Mouse (Mus musculus): ENCODE measurements around the gene Cideb.

The Cideb gene

GRCm38 (mm10) chr14:55763166-55763565 lies 4.9 kb upstream of the Cideb start:
- DNase-seq (ENCODE audit: low spot score): no peak

DNA sequence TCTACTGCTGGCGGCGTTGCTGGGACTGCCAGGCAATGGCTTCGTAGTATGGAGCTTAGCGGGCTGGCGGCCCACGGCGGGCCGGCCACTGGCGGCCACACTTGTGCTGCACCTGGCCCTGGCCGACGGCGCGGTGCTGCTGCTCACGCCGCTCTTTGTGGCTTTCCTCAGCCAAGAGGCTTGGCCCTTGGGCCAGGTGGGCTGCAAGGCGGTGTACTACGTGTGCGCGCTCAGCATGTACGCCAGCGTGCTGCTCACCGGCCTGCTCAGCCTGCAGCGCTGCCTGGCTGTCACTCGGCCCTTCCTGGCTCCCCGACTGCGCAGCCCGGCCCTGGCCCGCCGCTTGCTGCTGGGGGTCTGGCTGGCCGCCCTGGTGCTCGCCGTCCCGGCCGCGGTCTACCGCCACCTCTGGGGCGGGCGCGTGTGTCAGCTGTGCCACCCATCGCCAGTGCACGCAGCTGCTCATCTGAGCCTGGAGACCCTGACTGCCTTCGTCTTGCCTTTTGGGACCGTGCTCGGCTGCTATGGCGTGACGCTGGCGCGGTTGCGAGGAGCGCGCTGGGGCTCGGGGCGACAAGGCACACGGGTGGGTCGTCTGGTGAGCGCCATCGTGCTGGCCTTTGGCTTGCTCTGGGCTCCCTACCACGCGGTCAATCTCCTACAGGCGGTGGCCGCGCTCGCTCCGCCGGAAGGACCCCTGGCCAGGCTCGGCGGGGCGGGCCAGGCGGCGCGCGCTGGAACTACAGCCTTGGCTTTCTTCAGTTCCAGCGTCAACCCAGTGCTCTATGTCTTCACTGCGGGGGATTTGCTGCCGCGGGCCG lies 4.0 kb upstream of the Cideb start:
- DNase-seq (ENCODE audit: low spot score): no peak

DNA sequence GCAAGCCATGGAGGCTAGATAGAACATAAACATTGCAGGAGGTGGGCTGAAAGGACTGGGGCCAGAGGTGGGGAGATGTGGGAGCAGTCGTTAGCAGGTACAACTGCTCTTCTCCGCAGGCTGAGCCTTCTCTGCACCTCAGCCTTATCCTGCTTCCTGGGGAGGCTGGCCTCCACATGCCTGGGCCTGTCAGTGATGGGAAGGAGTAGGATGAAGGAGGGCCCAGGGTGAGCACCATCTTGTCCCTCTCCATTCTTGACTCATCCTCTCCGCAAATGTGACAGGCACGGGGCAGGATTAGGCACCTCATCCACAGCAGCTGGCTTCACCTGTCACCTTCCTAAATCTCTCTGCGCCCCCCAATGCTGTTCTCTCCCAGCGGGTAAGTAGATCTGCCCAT lies 2.9 kb upstream of the Cideb start, which contains the start of gene Ltb4r2:
Gene Ltb4r2 (plus strand): TSS at position 266 of the 400 bp plus-strand sequence.
- DNase-seq (ENCODE audit: low spot score): no peak

- DNase-seq (ENCODE audit: low spot score): peak; percentile 84
Observed at GRCm38 (mm10) chr14:55760156-55760555, 1.9 kb upstream of the Cideb start.

- no peak for DNase-seq (ENCODE audit: low spot score)
Observed at GRCm38 (mm10) chr14:55757566-55757965, 692 bp downstream of the Cideb start.

DNA sequence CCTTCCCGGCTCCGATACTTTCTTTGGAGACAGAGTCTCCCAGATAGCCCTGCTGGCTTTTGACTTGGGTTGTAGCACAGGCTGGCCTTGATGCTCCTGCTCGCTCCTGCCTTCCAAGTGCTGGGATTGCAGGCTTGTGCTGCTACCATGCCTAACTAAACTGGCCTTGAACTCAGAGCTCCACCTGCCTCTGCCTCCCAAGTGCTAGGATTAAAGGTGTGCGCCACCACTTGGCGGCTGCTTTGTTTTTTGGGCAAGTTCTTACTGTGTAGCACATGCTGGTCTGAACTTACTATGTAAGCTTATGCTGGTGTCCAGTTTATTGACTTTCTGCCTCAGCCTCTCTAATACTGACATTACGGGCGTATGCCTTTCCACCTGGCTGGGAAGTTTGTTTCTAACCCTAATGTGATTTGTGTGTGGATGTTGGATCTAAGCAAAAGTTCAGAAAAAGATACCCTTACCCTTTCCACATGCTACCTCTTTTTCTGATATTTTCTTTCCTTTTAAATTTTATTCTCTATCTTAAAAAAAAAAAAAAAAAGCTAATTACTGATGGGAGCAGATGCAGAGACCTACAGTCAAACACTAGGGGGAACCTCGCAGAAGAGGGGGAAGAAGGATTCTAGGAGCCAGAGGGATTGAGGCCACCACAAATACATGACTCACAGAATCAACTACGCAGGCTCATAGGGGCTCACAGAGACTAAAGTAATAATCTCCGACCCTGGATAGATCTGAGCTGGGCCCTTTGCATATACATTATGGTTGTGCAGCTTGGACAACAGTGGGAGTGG lies 11.0 kb downstream of the Cideb start:
- no peak for DNase-seq (ENCODE audit: low spot score)

DNA sequence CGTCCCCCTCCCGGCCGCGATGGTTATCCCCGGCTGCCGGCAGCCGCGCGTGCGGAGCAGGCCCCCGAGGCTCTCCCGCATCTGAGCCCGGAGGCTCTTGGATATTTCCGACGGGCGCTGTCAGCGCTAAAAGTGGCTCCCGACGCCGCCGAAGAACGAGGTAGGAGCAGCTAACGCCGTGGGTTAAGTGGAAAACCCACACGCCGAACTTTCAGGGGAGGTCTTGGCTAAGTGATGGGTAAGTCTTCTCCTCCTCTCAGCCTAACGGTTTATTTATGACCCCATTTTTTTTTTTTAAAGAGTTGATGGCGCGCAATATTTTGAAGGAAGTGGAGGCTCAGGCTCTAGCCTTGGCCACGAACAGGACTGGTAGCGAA lies 12.4 kb downstream of the Cideb start:
- no peak for DNase-seq (ENCODE audit: low spot score)

DNA sequence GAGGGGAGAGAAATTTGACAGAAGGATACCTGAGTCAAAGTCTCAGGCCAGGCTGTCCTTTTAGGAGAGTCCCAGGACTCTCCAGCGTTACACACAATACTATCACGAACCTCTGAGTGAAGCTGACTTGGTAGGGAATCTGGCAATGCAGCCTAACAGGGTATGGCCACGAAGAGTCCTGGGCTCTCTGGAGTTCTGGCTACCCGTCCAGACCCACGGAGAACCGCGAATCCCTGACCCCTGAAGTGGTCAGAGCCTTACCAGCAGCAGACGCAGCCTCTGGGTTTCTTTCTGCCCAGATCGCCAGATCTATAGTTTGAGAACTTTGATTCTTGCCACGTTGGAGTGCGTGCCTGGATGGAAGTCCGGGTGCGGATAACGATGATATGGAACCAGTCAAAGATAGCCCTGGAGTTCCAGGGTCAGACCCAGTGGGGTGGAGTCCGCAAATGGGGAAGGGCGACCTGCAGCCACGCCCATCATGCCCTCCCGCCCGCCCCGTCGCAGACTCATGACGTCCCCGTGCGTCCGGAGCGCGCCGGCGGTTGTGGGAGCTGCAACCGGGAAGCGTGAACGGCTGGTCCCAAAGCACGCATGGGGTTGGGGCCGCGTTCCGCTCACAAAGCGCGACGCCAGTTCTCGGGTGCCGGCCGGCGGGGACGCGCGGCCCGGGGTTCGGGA lies 12.9 kb downstream of the Cideb start, which contains the start of the genes Dhrs1 and Nop9:
Gene Dhrs1 (minus strand): TSS at position 511 of the 681 bp plus-strand sequence.
Gene Nop9 (plus strand): TSS at position 514 of the 681 bp plus-strand sequence.
- DNase-seq (ENCODE audit: low spot score): peak; percentile 80

DNA sequence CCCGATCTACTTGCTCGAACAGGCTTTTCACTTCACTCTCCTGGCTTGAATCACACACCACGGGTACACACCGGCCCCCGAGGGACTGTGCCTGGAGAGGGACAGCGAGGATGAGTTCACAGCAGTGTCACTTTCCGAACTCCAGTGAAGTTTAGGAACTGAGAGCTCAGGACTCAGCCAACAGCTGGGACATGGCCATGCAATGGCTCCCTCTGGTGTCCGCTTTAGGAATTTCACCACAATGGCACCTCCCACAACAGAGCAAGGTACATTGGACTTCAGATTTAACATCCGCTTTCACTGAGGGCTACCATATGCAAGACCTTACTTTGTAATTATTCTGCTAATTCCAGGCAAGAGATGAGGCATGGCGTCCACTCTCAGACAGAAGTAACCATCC lies 14.5 kb downstream of the Cideb start:
- peak; percentile 85 for DNase-seq (ENCODE audit: low spot score)

GRCm38 (mm10) chr14:55737086-55737687 lies 21.1 kb downstream of the Cideb start:
- DNase-seq (ENCODE audit: low spot score): no peak

GRCm38 (mm10) chr14:55735758-55736157 lies 22.5 kb downstream of the Cideb start:
- DNase-seq (ENCODE audit: low spot score): no peak

GRCm38 (mm10) chr14:55735334-55735733 lies 22.9 kb downstream of the Cideb start:
- no peak for DNase-seq (ENCODE audit: low spot score)

DNA sequence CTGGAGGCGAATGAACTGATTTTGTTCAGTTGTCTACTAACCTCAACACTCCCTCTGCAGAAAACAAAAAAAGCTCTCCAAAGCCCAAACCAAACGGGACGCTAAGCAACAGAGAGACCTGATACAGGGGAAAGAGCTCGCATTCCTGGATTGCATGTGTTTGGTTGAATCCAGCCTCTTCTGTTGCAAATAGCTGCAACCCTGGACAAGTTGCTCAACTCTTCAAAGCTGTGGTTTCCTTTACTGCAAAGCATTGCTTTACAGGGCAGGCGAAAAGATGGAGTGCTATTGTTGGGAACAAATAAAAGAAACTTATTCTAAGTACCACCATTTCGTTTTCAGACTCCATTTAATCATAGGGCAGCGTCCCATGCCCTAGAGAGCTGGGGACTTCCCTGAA lies 23.4 kb downstream of the Cideb start:
- DNase-seq (ENCODE audit: low spot score): no peak

GRCm38 (mm10) chr14:55733889-55734288 lies 24.4 kb downstream of the Cideb start:
- DNase-seq (ENCODE audit: low spot score): no peak

DNA sequence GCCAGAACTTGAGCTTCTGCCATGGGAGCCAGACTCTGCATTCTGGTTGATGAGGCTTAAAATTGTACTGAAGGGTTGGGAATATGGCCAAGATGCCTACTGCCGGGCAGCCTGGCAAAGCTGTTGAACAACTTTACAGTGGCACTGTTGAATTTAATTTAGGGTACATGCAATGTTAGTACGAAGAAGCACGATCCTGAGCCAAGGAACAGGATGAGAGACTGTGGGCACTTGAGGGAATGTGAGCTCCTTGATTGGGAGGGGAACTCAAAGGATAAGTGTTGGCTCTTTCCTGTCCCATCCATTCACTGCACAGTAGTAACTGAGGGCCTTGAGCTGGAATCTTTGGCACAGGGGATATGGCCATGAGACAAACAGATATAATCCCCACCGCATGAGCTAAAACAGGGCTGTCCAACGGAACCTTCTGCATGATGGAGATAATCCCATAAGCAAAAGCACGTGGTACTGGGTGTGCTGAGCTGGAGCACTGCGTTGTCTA lies 27.7 kb downstream of the Cideb start:
- DNase-seq (ENCODE audit: low spot score): no peak

- no peak for DNase-seq (ENCODE audit: low spot score)
Observed at GRCm38 (mm10) chr14:55730116-55730515, 28.1 kb downstream of the Cideb start.

- DNase-seq (ENCODE audit: low spot score): no peak
Observed at GRCm38 (mm10) chr14:55727889-55728685, 30.2 kb downstream of the Cideb start.

DNA sequence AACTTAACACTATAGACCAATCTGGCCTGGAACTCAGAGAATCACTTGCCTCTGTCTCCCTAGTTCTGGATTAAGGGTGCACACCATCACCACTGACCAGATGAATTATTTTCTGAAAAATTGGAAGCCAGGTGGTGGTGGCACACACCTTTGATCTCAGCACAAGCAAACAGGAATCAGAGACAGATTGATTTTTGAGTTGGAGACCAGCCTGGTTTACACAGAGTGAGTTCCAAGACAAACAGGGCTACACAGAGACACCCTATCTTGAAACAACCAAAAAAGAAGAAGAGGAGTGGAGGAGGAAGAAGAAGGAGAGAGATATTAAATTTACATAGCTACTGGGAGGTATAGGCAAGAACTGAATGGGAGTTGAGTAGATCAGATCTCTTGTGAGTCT lies 32.0 kb downstream of the Cideb start:
- DNase-seq (ENCODE audit: low spot score): no peak

DNA sequence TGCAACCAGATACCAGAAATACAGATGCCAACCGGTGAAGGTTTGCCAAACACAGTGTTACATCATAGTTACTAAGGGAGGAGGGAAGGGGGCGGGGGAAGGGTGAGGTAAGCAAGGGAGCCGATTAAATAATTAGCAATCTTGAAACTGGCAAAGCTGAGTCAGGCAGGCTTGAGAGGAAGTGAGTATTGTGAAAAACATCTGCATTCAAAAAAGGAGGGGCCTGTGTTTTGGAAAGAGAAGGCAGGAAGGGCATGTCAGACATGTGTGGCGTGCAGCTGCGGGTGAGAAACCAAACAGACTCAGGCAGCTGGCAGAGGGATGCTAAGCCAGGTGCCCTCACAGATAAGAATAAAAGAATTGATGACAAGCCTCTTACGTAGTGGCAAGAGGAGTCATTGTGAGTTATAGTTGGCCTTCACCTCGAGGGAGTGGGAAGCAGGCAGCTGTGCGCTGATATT lies 33.8 kb downstream of the Cideb start:
- peak; percentile 90 for DNase-seq (ENCODE audit: low spot score)

GRCm38 (mm10) chr14:55723433-55723832 lies 34.8 kb downstream of the Cideb start:
- DNase-seq (ENCODE audit: low spot score): no peak

GRCm38 (mm10) chr14:55722438-55722945 lies 35.8 kb downstream of the Cideb start:
- DNase-seq (ENCODE audit: low spot score): no peak

All from T-cell, adult 2 months (primary cell).